Mouse (Mus musculus) E14TG2a.4 (cell line): ENCODE results near the gene Nkpd1.

ENCODE experiments used
- CTCF ChIP-seq: conservative IDR thresholded peaks from 2 replicates; pipeline ENCODE4 v1.5.1; 2014; ENCODE audit warnings: low read length
- NANOG ChIP-seq: IDR thresholded peaks from 2 replicates; pipeline ENCODE4 v1.6.1; 2014; ENCODE audit warnings: borderline replicate concordance, low read length, mixed read lengths
- POU5F1 ChIP-seq: IDR thresholded peaks from 2 replicates; pipeline ENCODE4 v1.6.1; 2014; ENCODE audit warnings: low read length, borderline replicate concordance

GRCm38 (mm10) chr7:19469404-19469803 is 48.2 kb upstream of the Nkpd1 start:
- no peak for TF ChIP-seq CTCF
- TF ChIP-seq POU5F1: no peak
- TF ChIP-seq NANOG: no peak
